Mouse (Mus musculus): ENCODE data around the gene Flot1. TPM values are rescaled to one million over a fixed set of nuclear protein-coding genes. Genes with fewer than 3 reads are reported as not detected.

Gene Flot1
- polyA plus RNA-seq, 1 experiment from 2014 or later = 134 TPM

- H3K27ac ChIP-seq (ENCODE audit: low read length) = peak overlapping the region; percentile 78
- 43% methylated on average over 4 of the region's 4 CpGs for WGBS
- H3K4me3 ChIP-seq (ENCODE audit: low read length) = no peak overlapping the region
- no peak overlapping the region for H3K9ac ChIP-seq (ENCODE audit: low read length)
- peaks cover 15% of the 10 kb centered on the region; the same call in 1 of the 2 replicates for H3K4me1 ChIP-seq (ENCODE audit: control insufficient read depth, insufficient read depth, low read length)
- no peak overlapping the region for H3K4me2 ChIP-seq (ENCODE audit: low read depth, low read length)
- no peaks in the 10 kb centered on the region for H3K9me3 ChIP-seq (replicated peaks; ENCODE audit: control insufficient read depth, low read length)
- H3K36me3 ChIP-seq (ENCODE audit: control insufficient read depth, insufficient read depth) = no peaks in the 10 kb centered on the region
- ATAC-seq (replicated peaks; ENCODE audit: extremely low read depth, insufficient read depth, low FRiP score) = no peak
- H3K27me3 ChIP-seq (ENCODE audit: control insufficient read depth, insufficient read depth, low read length) = no peaks in the 10 kb centered on the region
Measured at GRCm38 (mm10) chr17:35803858-35804399, 19.1 kb upstream of the Flot1 start.

GRCm38 (mm10) chr17:35808073-35808472 lies 15.0 kb upstream of the Flot1 start:
- no peaks in the 10 kb centered on the region for H3K27me3 ChIP-seq (ENCODE audit: control insufficient read depth, insufficient read depth, low read length)
- WGBS = 52% methylated on average over 9 of the region's 9 CpGs
- ATAC-seq (replicated peaks; ENCODE audit: extremely low read depth, insufficient read depth, low FRiP score) = no peak
- H3K27ac ChIP-seq (ENCODE audit: low read length) = peak overlapping the region; percentile 9; the same call in 1 of the 2 replicates
- H3K4me2 ChIP-seq (ENCODE audit: low read depth, low read length) = no peak overlapping the region
- no peaks in the 10 kb centered on the region for H3K36me3 ChIP-seq (ENCODE audit: control insufficient read depth, insufficient read depth)
- peaks cover 35% of the 10 kb centered on the region for H3K4me1 ChIP-seq (ENCODE audit: control insufficient read depth, insufficient read depth, low read length)
- no peaks in the 10 kb centered on the region for H3K9me3 ChIP-seq (replicated peaks; ENCODE audit: control insufficient read depth, low read length)
- no peak overlapping the region for H3K4me3 ChIP-seq (ENCODE audit: low read length)
- no peak overlapping the region for H3K9ac ChIP-seq (ENCODE audit: low read length)

GRCm38 (mm10) chr17:35809395-35809794 lies 13.6 kb upstream of the Flot1 start:
- no peaks in the 10 kb centered on the region for H3K36me3 ChIP-seq (ENCODE audit: control insufficient read depth, insufficient read depth)
- no peak overlapping the region for H3K9ac ChIP-seq (ENCODE audit: low read length)
- no peak overlapping the region for H3K4me2 ChIP-seq (ENCODE audit: low read depth, low read length)
- no peaks in the 10 kb centered on the region for H3K9me3 ChIP-seq (replicated peaks; ENCODE audit: control insufficient read depth, low read length)
- no peak overlapping the region for H3K27ac ChIP-seq (ENCODE audit: low read length)
- no peak overlapping the region for H3K4me3 ChIP-seq (ENCODE audit: low read length)
- peaks cover 36% of the 10 kb centered on the region for H3K4me1 ChIP-seq (ENCODE audit: control insufficient read depth, insufficient read depth, low read length)
- H3K27me3 ChIP-seq (ENCODE audit: control insufficient read depth, insufficient read depth, low read length) = no peaks in the 10 kb centered on the region
- ATAC-seq (replicated peaks; ENCODE audit: extremely low read depth, insufficient read depth, low FRiP score) = no peak
- 80% methylated on average over 11 of the region's 11 CpGs for WGBS

GRCm38 (mm10) chr17:35810900-35811648 lies 12.0 kb upstream of the Flot1 start:
- Histone ChIP-seq H3K36me3 (ENCODE audit: control insufficient read depth, insufficient read depth) (no peaks in the 10 kb centered on the region), H3K27ac (ENCODE audit: low read length) (peak overlapping the region; percentile 99), H3K9ac (ENCODE audit: low read length) (no peak overlapping the region), H3K27me3 (ENCODE audit: control insufficient read depth, insufficient read depth, low read length) (no peaks in the 10 kb centered on the region), H3K4me2 (ENCODE audit: low read depth, low read length) (no peak overlapping the region), H3K9me3 (replicated peaks; ENCODE audit: control insufficient read depth, low read length) (no peaks in the 10 kb centered on the region), H3K4me1 (ENCODE audit: control insufficient read depth, insufficient read depth, low read length) (peaks cover 52% of the 10 kb centered on the region), H3K4me3 (ENCODE audit: low read length) (no peak overlapping the region)
- no peak for ATAC-seq (replicated peaks; ENCODE audit: extremely low read depth, insufficient read depth, low FRiP score)
- 56% methylated on average over 5 of the region's 5 CpGs for WGBS

- ATAC-seq (replicated peaks; ENCODE audit: extremely low read depth, insufficient read depth, low FRiP score) = no peak
- 83% methylated on average over 5 of the region's 5 CpGs for WGBS
- H3K27me3 ChIP-seq (ENCODE audit: control insufficient read depth, insufficient read depth, low read length) = no peaks in the 10 kb centered on the region
- peak overlapping the region; percentile 99 for H3K27ac ChIP-seq (ENCODE audit: low read length)
- no peak overlapping the region for H3K4me2 ChIP-seq (ENCODE audit: low read depth, low read length)
- peak overlapping the region; percentile 64 for H3K9ac ChIP-seq (ENCODE audit: low read length)
- H3K9me3 ChIP-seq (replicated peaks; ENCODE audit: control insufficient read depth, low read length) = no peaks in the 10 kb centered on the region
- no peak overlapping the region for H3K4me3 ChIP-seq (ENCODE audit: low read length)
- peaks cover 55% of the 10 kb centered on the region for H3K4me1 ChIP-seq (ENCODE audit: control insufficient read depth, insufficient read depth, low read length)
- no peaks in the 10 kb centered on the region for H3K36me3 ChIP-seq (ENCODE audit: control insufficient read depth, insufficient read depth)
Measured at GRCm38 (mm10) chr17:35812307-35812706, 10.7 kb upstream of the Flot1 start.

- Histone ChIP-seq H3K9ac (ENCODE audit: low read length) (peak overlapping the region; percentile 64), H3K27ac (ENCODE audit: low read length) (peak overlapping the region; percentile 99), H3K36me3 (ENCODE audit: control insufficient read depth, insufficient read depth) (no peaks in the 10 kb centered on the region), H3K9me3 (replicated peaks; ENCODE audit: control insufficient read depth, low read length) (no peaks in the 10 kb centered on the region), H3K4me3 (ENCODE audit: low read length) (no peak overlapping the region), H3K4me1 (ENCODE audit: control insufficient read depth, insufficient read depth, low read length) (peaks cover 57% of the 10 kb centered on the region), H3K27me3 (ENCODE audit: control insufficient read depth, insufficient read depth, low read length) (no peaks in the 10 kb centered on the region), H3K4me2 (ENCODE audit: low read depth, low read length) (peak overlapping the region; percentile 31; the same call in 1 of the 2 replicates)
- peak; percentile 16; the same call in 1 of the 2 replicates for ATAC-seq (replicated peaks; ENCODE audit: extremely low read depth, insufficient read depth, low FRiP score)
- 39% methylated on average over 6 of the region's 6 CpGs for whole genome bisulfite sequencing
Measured at GRCm38 (mm10) chr17:35812736-35813135, 10.3 kb upstream of the Flot1 start.

GRCm38 (mm10) chr17:35813245-35813647 lies 9.8 kb upstream of the Flot1 start:
- peak; percentile 90 for ATAC-seq (replicated peaks; ENCODE audit: extremely low read depth, insufficient read depth, low FRiP score)
- Histone ChIP-seq H3K9me3 (replicated peaks; ENCODE audit: control insufficient read depth, low read length) (no peaks in the 10 kb centered on the region), H3K9ac (ENCODE audit: low read length) (peak overlapping the region; percentile 64), H3K4me1 (ENCODE audit: control insufficient read depth, insufficient read depth, low read length) (peaks cover 57% of the 10 kb centered on the region), H3K27me3 (ENCODE audit: control insufficient read depth, insufficient read depth, low read length) (no peaks in the 10 kb centered on the region), H3K4me3 (ENCODE audit: low read length) (no peak overlapping the region), H3K4me2 (ENCODE audit: low read depth, low read length) (peak overlapping the region; percentile 31; the same call in 1 of the 2 replicates), H3K36me3 (ENCODE audit: control insufficient read depth, insufficient read depth) (no peaks in the 10 kb centered on the region), H3K27ac (ENCODE audit: low read length) (peak overlapping the region; percentile 99)
- WGBS = 11% methylated on average over 7 of the region's 7 CpGs

- 46% methylated on average over 7 of the region's 7 CpGs for WGBS
- peak overlapping the region; percentile 99 for H3K27ac ChIP-seq (ENCODE audit: low read length)
- ATAC-seq (replicated peaks; ENCODE audit: extremely low read depth, insufficient read depth, low FRiP score) = 0 out of 2 replicates have a peak, but pooled peaks have one; percentile 4
- peaks cover 55% of the 10 kb centered on the region for H3K4me1 ChIP-seq (ENCODE audit: control insufficient read depth, insufficient read depth, low read length)
- H3K4me2 ChIP-seq (ENCODE audit: low read depth, low read length) = no peak overlapping the region
- H3K27me3 ChIP-seq (ENCODE audit: control insufficient read depth, insufficient read depth, low read length) = no peaks in the 10 kb centered on the region
- no peaks in the 10 kb centered on the region for H3K36me3 ChIP-seq (ENCODE audit: control insufficient read depth, insufficient read depth)
- no peaks in the 10 kb centered on the region for H3K9me3 ChIP-seq (replicated peaks; ENCODE audit: control insufficient read depth, low read length)
- no peak overlapping the region for H3K4me3 ChIP-seq (ENCODE audit: low read length)
- H3K9ac ChIP-seq (ENCODE audit: low read length) = peak overlapping the region; percentile 22
Measured at GRCm38 (mm10) chr17:35813653-35814052, 9.4 kb upstream of the Flot1 start.

GRCm38 (mm10) chr17:35814678-35815077 lies 8.4 kb upstream of the Flot1 start:
- no peak overlapping the region for H3K4me2 ChIP-seq (ENCODE audit: low read depth, low read length)
- peaks cover 55% of the 10 kb centered on the region for H3K4me1 ChIP-seq (ENCODE audit: control insufficient read depth, insufficient read depth, low read length)
- no peaks in the 10 kb centered on the region for H3K9me3 ChIP-seq (replicated peaks; ENCODE audit: control insufficient read depth, low read length)
- 57% methylated on average over 6 of the region's 6 CpGs for WGBS
- peak overlapping the region; percentile 99 for H3K27ac ChIP-seq (ENCODE audit: low read length)
- peak overlapping the region; percentile 57 for H3K9ac ChIP-seq (ENCODE audit: low read length)
- no peaks in the 10 kb centered on the region for H3K27me3 ChIP-seq (ENCODE audit: control insufficient read depth, insufficient read depth, low read length)
- ATAC-seq (replicated peaks; ENCODE audit: extremely low read depth, insufficient read depth, low FRiP score) = no peak
- H3K36me3 ChIP-seq (ENCODE audit: control insufficient read depth, insufficient read depth) = no peaks in the 10 kb centered on the region
- H3K4me3 ChIP-seq (ENCODE audit: low read length) = no peak overlapping the region

Data from heart, embryonic 16.5 days (tissue).